Mouse (Mus musculus): ENCODE measurements at regions not wholly inside any gene's neighbourhood (a gene's known extent, or its start where the extent isn't known, plus 50 kb on each side); places are given as distances from the start of the nearest gene placed in this dataset.

GRCm38 (mm10) chr10:68355471-68356092 is 77.0 kb upstream of the Arid5b start:
- DNase-seq (ENCODE audit: low spot score) (no peak), ATAC-seq (ENCODE audit: insufficient read depth, low read depth) (no peak)
- TF ChIP-seq EP300 (IDR thresholded peaks at IDR 0.05; ENCODE audit: low read depth) = no peak
- TF ChIP-seq CTCF (IDR thresholded peaks at IDR 0.05; ENCODE audit: low read depth) = no peak
- peak overlapping the region; percentile 28 for H3K4me2 ChIP-seq (ENCODE audit: low read depth, low read length)
- no peaks in the 10 kb centered on the region for H3K36me3 ChIP-seq (replicated peaks; ENCODE audit: control insufficient read depth, insufficient read depth, low read length)
- H3K9me3 ChIP-seq (replicated peaks; ENCODE audit: control insufficient read depth, low read length) = 0 out of 2 replicates have a peak, but pooled peaks cover 3% of the 10 kb centered on the region
- no peaks in the 10 kb centered on the region for H3K4me1 ChIP-seq (ENCODE audit: control insufficient read depth, insufficient read depth)
- no peaks in the 10 kb centered on the region for H3K27me3 ChIP-seq (ENCODE audit: control insufficient read depth, insufficient read depth, low read length)
- WGBS = 47% methylated on average over 6 of the region's 6 CpGs
- 0 out of 2 replicates have a peak overlapping the region, but pooled peaks have one; percentile 25 for H3K9ac ChIP-seq (replicated peaks; ENCODE audit: low read depth, low read length)
- H3K27ac ChIP-seq (ENCODE audit: low read depth) = peak overlapping the region; percentile 59
- H3K4me3 ChIP-seq (ENCODE audit: low read depth, low read length) = no peak overlapping the region

GRCm38 (mm10) chr10:68354335-68355231 is 76.0 kb upstream of the Arid5b start:
- ATAC-seq (ENCODE audit: insufficient read depth, low read depth) = peak; percentile 62; the same call in 1 of the 2 replicates

GRCm38 (mm10) chr10:68353692-68354232 is 75.2 kb upstream of the Arid5b start:
- peak; percentile 45; the same call in 1 of the 2 replicates for ATAC-seq (ENCODE audit: insufficient read depth, low read depth)

More at GRCm38 (mm10) chr10:68354335-68355231, 76.0 kb upstream of the Arid5b start:
- Histone ChIP-seq H3K4me3 (ENCODE audit: low read depth, low read length) (no peak overlapping the region), H3K27me3 (ENCODE audit: control insufficient read depth, insufficient read depth, low read length) (no peaks in the 10 kb centered on the region), H3K9ac (replicated peaks; ENCODE audit: low read depth, low read length) (no peak overlapping the region), H3K4me1 (ENCODE audit: control insufficient read depth, insufficient read depth) (no peaks in the 10 kb centered on the region), H3K27ac (ENCODE audit: low read depth) (peak overlapping the region; percentile 59), H3K4me2 (ENCODE audit: low read depth, low read length) (0 out of 2 replicates have a peak overlapping the region, but pooled peaks have one; percentile 18), H3K9me3 (replicated peaks; ENCODE audit: control insufficient read depth, low read length) (0 out of 2 replicates have a peak, but pooled peaks cover 3% of the 10 kb centered on the region), H3K36me3 (replicated peaks; ENCODE audit: control insufficient read depth, insufficient read depth, low read length) (no peaks in the 10 kb centered on the region)
- TF ChIP-seq EP300 (IDR thresholded peaks at IDR 0.05; ENCODE audit: low read depth) (no peak), CTCF (IDR thresholded peaks at IDR 0.05; ENCODE audit: low read depth) (no peak)
- WGBS = 34% methylated on average over 7 of the region's 8 CpGs
- DNase-seq (ENCODE audit: low spot score) = peak; percentile 82

GRCm38 (mm10) chr10:68351841-68352555 is 73.5 kb upstream of the Arid5b start:
- no peak for DNase-seq (ENCODE audit: low spot score)
- Histone ChIP-seq H3K4me1 (ENCODE audit: control insufficient read depth, insufficient read depth) (peaks cover 5% of the 10 kb centered on the region; the same call in 1 of the 2 replicates), H3K36me3 (replicated peaks; ENCODE audit: control insufficient read depth, insufficient read depth, low read length) (no peaks in the 10 kb centered on the region), H3K9me3 (replicated peaks; ENCODE audit: control insufficient read depth, low read length) (no peaks in the 10 kb centered on the region), H3K4me2 (ENCODE audit: low read depth, low read length) (no peak overlapping the region), H3K4me3 (ENCODE audit: low read depth, low read length) (no peak overlapping the region), H3K27me3 (ENCODE audit: control insufficient read depth, insufficient read depth, low read length) (no peaks in the 10 kb centered on the region), H3K9ac (replicated peaks; ENCODE audit: low read depth, low read length) (no peak overlapping the region), H3K27ac (ENCODE audit: low read depth) (no peak overlapping the region)
- WGBS = 86% methylated on average over 8 of the region's 8 CpGs
- ATAC-seq (ENCODE audit: insufficient read depth, low read depth) = no peak
- TF ChIP-seq EP300 (IDR thresholded peaks at IDR 0.05; ENCODE audit: low read depth) (no peak), CTCF (IDR thresholded peaks at IDR 0.05; ENCODE audit: low read depth) (no peak)

More at GRCm38 (mm10) chr10:68353692-68354232, 75.2 kb upstream of the Arid5b start:
- Histone ChIP-seq H3K4me2 (ENCODE audit: low read depth, low read length) (0 out of 2 replicates have a peak overlapping the region, but pooled peaks have one; percentile 18), H3K9ac (replicated peaks; ENCODE audit: low read depth, low read length) (no peak overlapping the region), H3K36me3 (replicated peaks; ENCODE audit: control insufficient read depth, insufficient read depth, low read length) (no peaks in the 10 kb centered on the region), H3K27me3 (ENCODE audit: control insufficient read depth, insufficient read depth, low read length) (no peaks in the 10 kb centered on the region), H3K9me3 (replicated peaks; ENCODE audit: control insufficient read depth, low read length) (no peaks in the 10 kb centered on the region), H3K27ac (ENCODE audit: low read depth) (peak overlapping the region; percentile 59), H3K4me1 (ENCODE audit: control insufficient read depth, insufficient read depth) (no peaks in the 10 kb centered on the region), H3K4me3 (ENCODE audit: low read depth, low read length) (no peak overlapping the region)
- 66% methylated on average over 18 of the region's 18 CpGs for WGBS
- no peak for DNase-seq (ENCODE audit: low spot score)
- TF ChIP-seq EP300 (IDR thresholded peaks at IDR 0.05; ENCODE audit: low read depth) = no peak
- no peak for TF ChIP-seq CTCF (IDR thresholded peaks at IDR 0.05; ENCODE audit: low read depth)

GRCm38 (mm10) chr10:68351441-68351840 is 72.9 kb upstream of the Arid5b start:
- H3K27me3 ChIP-seq (ENCODE audit: control insufficient read depth, insufficient read depth, low read length) = no peaks in the 10 kb centered on the region
- DNase-seq (ENCODE audit: low spot score) = no peak
- H3K4me1 ChIP-seq (ENCODE audit: control insufficient read depth, insufficient read depth) = peaks cover 5% of the 10 kb centered on the region; the same call in 1 of the 2 replicates
- no peak overlapping the region for H3K9ac ChIP-seq (replicated peaks; ENCODE audit: low read depth, low read length)
- no peaks in the 10 kb centered on the region for H3K36me3 ChIP-seq (replicated peaks; ENCODE audit: control insufficient read depth, insufficient read depth, low read length)
- no peaks in the 10 kb centered on the region for H3K9me3 ChIP-seq (replicated peaks; ENCODE audit: control insufficient read depth, low read length)
- no peak overlapping the region for H3K4me3 ChIP-seq (ENCODE audit: low read depth, low read length)
- H3K4me2 ChIP-seq (ENCODE audit: low read depth, low read length) = no peak overlapping the region
- no peak for ATAC-seq (ENCODE audit: insufficient read depth, low read depth)
- H3K27ac ChIP-seq (ENCODE audit: low read depth) = no peak overlapping the region
- WGBS = 82% methylated on average over 5 of the region's 5 CpGs
- TF ChIP-seq CTCF (IDR thresholded peaks at IDR 0.05; ENCODE audit: low read depth) (no peak), EP300 (IDR thresholded peaks at IDR 0.05; ENCODE audit: low read depth) (no peak)
